Mouse (Mus musculus): ENCODE data around the gene Zfp385c. TPM values are rescaled to one million over a fixed set of nuclear protein-coding genes. Genes with fewer than 3 reads are reported as not detected.
A peak's percentile ranks its signal among the peaks of the same experiment; 100 is the strongest.
"Not testable (repeated sequence)": the region's sequence is repeated elsewhere in the genome, so short reads cannot be mapped to it uniquely, and the experiment has no call there.

Zfp385c gene
- polyA plus RNA-seq, 1 experiment from 2014 or later: 0.14 TPM

- no peak overlapping the region for H3K27ac ChIP-seq (ENCODE audit: low read depth, low read length)
- H3K9ac ChIP-seq (ENCODE audit: low read depth, low read length): no peak overlapping the region
- peak overlapping the region; percentile 20 for H3K4me3 ChIP-seq (ENCODE audit: low read depth, low read length)
- H3K9me3 ChIP-seq (replicated peaks; ENCODE audit: control insufficient read depth, low read length): no peaks in the 10 kb centered on the region
- H3K36me3 ChIP-seq (ENCODE audit: control insufficient read depth, insufficient read depth, low read length): no peaks in the 10 kb centered on the region
- 0 out of 2 replicates have a peak, but pooled peaks have one; percentile 10 for ATAC-seq (replicated peaks; ENCODE audit: insufficient number of reproducible peaks, low FRiP score, low TSS enrichment)
- peak overlapping the region; percentile 36 for H3K4me2 ChIP-seq
- H3K27me3 ChIP-seq (ENCODE audit: control insufficient read depth, insufficient read depth, low read length): peaks cover 25% of the 10 kb centered on the region
- H3K4me1 ChIP-seq (ENCODE audit: control insufficient read depth, insufficient read depth, low read length): 0 out of 2 replicates have a peak, but pooled peaks cover 3% of the 10 kb centered on the region
- 2% methylated on average over 22 of the region's 23 CpGs for WGBS (ENCODE audit: insufficient replicate concordance)
These were observed 19.1 kb downstream of the Zfp385c start for GRCm38 (mm10) chr11:100673169-100673568.

- 28% methylated on average over 2 of the region's 2 CpGs for WGBS (ENCODE audit: insufficient replicate concordance)
These were observed 20.3 kb downstream of the Zfp385c start for GRCm38 (mm10) chr11:100671956-100672355.

GRCm38 (mm10) chr11:100671049-100671448 lies 21.2 kb downstream of the Zfp385c start:
- no peak overlapping the region for H3K4me3 ChIP-seq (ENCODE audit: low read depth, low read length)
- H3K4me2 ChIP-seq: no peak overlapping the region
- no peaks in the 10 kb centered on the region for H3K36me3 ChIP-seq (ENCODE audit: control insufficient read depth, insufficient read depth, low read length)
- H3K27me3 ChIP-seq (ENCODE audit: control insufficient read depth, insufficient read depth, low read length): peaks cover 25% of the 10 kb centered on the region
- H3K9ac ChIP-seq (ENCODE audit: low read depth, low read length): no peak overlapping the region
- no peaks in the 10 kb centered on the region for H3K4me1 ChIP-seq (ENCODE audit: control insufficient read depth, insufficient read depth, low read length)
- WGBS (ENCODE audit: insufficient replicate concordance): 55% methylated on average over 1 of the region's 1 CpGs
- H3K9me3 ChIP-seq (replicated peaks; ENCODE audit: control insufficient read depth, low read length): no peaks in the 10 kb centered on the region
- H3K27ac ChIP-seq (ENCODE audit: low read depth, low read length): no peak overlapping the region
- ATAC-seq (replicated peaks; ENCODE audit: insufficient number of reproducible peaks, low FRiP score, low TSS enrichment): no peak

More at GRCm38 (mm10) chr11:100671956-100672355, 20.3 kb downstream of the Zfp385c start:
- Histone ChIP-seq H3K9ac (ENCODE audit: low read depth, low read length) (no peak overlapping the region), H3K36me3 (ENCODE audit: control insufficient read depth, insufficient read depth, low read length) (no peaks in the 10 kb centered on the region), H3K27me3 (ENCODE audit: control insufficient read depth, insufficient read depth, low read length) (peaks cover 25% of the 10 kb centered on the region), H3K4me3 (ENCODE audit: low read depth, low read length) (no peak overlapping the region), H3K27ac (ENCODE audit: low read depth, low read length) (no peak overlapping the region), H3K4me2 (no peak overlapping the region), H3K9me3 (replicated peaks; ENCODE audit: control insufficient read depth, low read length) (no peaks in the 10 kb centered on the region), H3K4me1 (ENCODE audit: control insufficient read depth, insufficient read depth, low read length) (no peaks in the 10 kb centered on the region)
- ATAC-seq (replicated peaks; ENCODE audit: insufficient number of reproducible peaks, low FRiP score, low TSS enrichment): no peak

GRCm38 (mm10) chr11:100659806-100660205 lies 32.4 kb downstream of the Zfp385c start:
- Histone ChIP-seq H3K9ac (ENCODE audit: low read depth, low read length) (no peak overlapping the region), H3K4me2 (no peak overlapping the region), H3K4me1 (ENCODE audit: control insufficient read depth, insufficient read depth, low read length) (peaks cover 10% of the 10 kb centered on the region), H3K27ac (ENCODE audit: low read depth, low read length) (no peak overlapping the region), H3K36me3 (ENCODE audit: control insufficient read depth, insufficient read depth, low read length) (no peaks in the 10 kb centered on the region), H3K27me3 (ENCODE audit: control insufficient read depth, insufficient read depth, low read length) (no peaks in the 10 kb centered on the region; the same call in 1 of the 2 replicates), H3K9me3 (replicated peaks; ENCODE audit: control insufficient read depth, low read length) (no peaks in the 10 kb centered on the region), H3K4me3 (ENCODE audit: low read depth, low read length) (no peak overlapping the region)
- ATAC-seq (replicated peaks; ENCODE audit: insufficient number of reproducible peaks, low FRiP score, low TSS enrichment): 0 out of 2 replicates have a peak, but pooled peaks have one; percentile 2
- WGBS (ENCODE audit: insufficient replicate concordance): 63% methylated on average over 10 of the region's 10 CpGs

- no peak for ATAC-seq (replicated peaks; ENCODE audit: insufficient number of reproducible peaks, low FRiP score, low TSS enrichment)
- no peak overlapping the region for H3K4me3 ChIP-seq (ENCODE audit: low read depth, low read length)
- 7% methylated on average over 6 of the region's 6 CpGs for WGBS (ENCODE audit: insufficient replicate concordance)
- H3K9me3 ChIP-seq (replicated peaks; ENCODE audit: control insufficient read depth, low read length): no peaks in the 10 kb centered on the region
- H3K36me3 ChIP-seq (ENCODE audit: control insufficient read depth, insufficient read depth, low read length): no peaks in the 10 kb centered on the region
- H3K4me1 ChIP-seq (ENCODE audit: control insufficient read depth, insufficient read depth, low read length): peaks cover 10% of the 10 kb centered on the region
- peak overlapping the region; percentile 34; the same call in 1 of the 2 replicates for H3K4me2 ChIP-seq
- H3K9ac ChIP-seq (ENCODE audit: low read depth, low read length): no peak overlapping the region
- no peak overlapping the region for H3K27ac ChIP-seq (ENCODE audit: low read depth, low read length)
- H3K27me3 ChIP-seq (ENCODE audit: control insufficient read depth, insufficient read depth, low read length): peaks cover 2% of the 10 kb centered on the region
These were observed 35.8 kb downstream of the Zfp385c start for GRCm38 (mm10) chr11:100656458-100656857.

- H3K4me2 ChIP-seq; ATAC-seq (replicated peaks; ENCODE audit: insufficient number of reproducible peaks, low FRiP score, low TSS enrichment); H3K4me3 ChIP-seq (ENCODE audit: low read depth, low read length); H3K9me3 ChIP-seq (replicated peaks; ENCODE audit: control insufficient read depth, low read length); H3K4me1 ChIP-seq (ENCODE audit: control insufficient read depth, insufficient read depth, low read length); H3K36me3 ChIP-seq (ENCODE audit: control insufficient read depth, insufficient read depth, low read length); H3K27ac ChIP-seq (ENCODE audit: low read depth, low read length); H3K9ac ChIP-seq (ENCODE audit: low read depth, low read length): not testable (repeated sequence)
- 52% methylated on average over 2 of the region's 3 CpGs for WGBS (ENCODE audit: insufficient replicate concordance)
- H3K27me3 ChIP-seq (ENCODE audit: control insufficient read depth, insufficient read depth, low read length): peaks cover 10% of the 10 kb centered on the region
These were observed 36.7 kb downstream of the Zfp385c start for GRCm38 (mm10) chr11:100655589-100655988.

- H3K36me3 ChIP-seq (ENCODE audit: control insufficient read depth, insufficient read depth, low read length): no peaks in the 10 kb centered on the region
- H3K9ac ChIP-seq (ENCODE audit: low read depth, low read length): no peak overlapping the region
- no peak overlapping the region for H3K4me3 ChIP-seq (ENCODE audit: low read depth, low read length)
- no peak overlapping the region for H3K4me2 ChIP-seq
- 12% methylated on average over 3 of the region's 3 CpGs for WGBS (ENCODE audit: insufficient replicate concordance)
- H3K9me3 ChIP-seq (replicated peaks; ENCODE audit: control insufficient read depth, low read length): no peaks in the 10 kb centered on the region
- peaks cover 32% of the 10 kb centered on the region for H3K27me3 ChIP-seq (ENCODE audit: control insufficient read depth, insufficient read depth, low read length)
- peaks cover 7% of the 10 kb centered on the region for H3K4me1 ChIP-seq (ENCODE audit: control insufficient read depth, insufficient read depth, low read length)
- no peak overlapping the region for H3K27ac ChIP-seq (ENCODE audit: low read depth, low read length)
- ATAC-seq (replicated peaks; ENCODE audit: insufficient number of reproducible peaks, low FRiP score, low TSS enrichment): no peak
These were observed 40.5 kb downstream of the Zfp385c start for GRCm38 (mm10) chr11:100651748-100652147.

GRCm38 (mm10) chr11:100651205-100651604 lies 41.0 kb downstream of the Zfp385c start:
- no peak for ATAC-seq (replicated peaks; ENCODE audit: insufficient number of reproducible peaks, low FRiP score, low TSS enrichment)
- no peak overlapping the region for H3K9ac ChIP-seq (ENCODE audit: low read depth, low read length)
- peaks cover 32% of the 10 kb centered on the region for H3K27me3 ChIP-seq (ENCODE audit: control insufficient read depth, insufficient read depth, low read length)
- H3K27ac ChIP-seq (ENCODE audit: low read depth, low read length): no peak overlapping the region
- no peaks in the 10 kb centered on the region for H3K36me3 ChIP-seq (ENCODE audit: control insufficient read depth, insufficient read depth, low read length)
- no peak overlapping the region for H3K4me3 ChIP-seq (ENCODE audit: low read depth, low read length)
- 14% methylated on average over 8 of the region's 8 CpGs for WGBS (ENCODE audit: insufficient replicate concordance)
- no peak overlapping the region for H3K4me2 ChIP-seq
- H3K9me3 ChIP-seq (replicated peaks; ENCODE audit: control insufficient read depth, low read length): no peaks in the 10 kb centered on the region
- H3K4me1 ChIP-seq (ENCODE audit: control insufficient read depth, insufficient read depth, low read length): peaks cover 3% of the 10 kb centered on the region

GRCm38 (mm10) chr11:100648405-100648804 lies 43.9 kb downstream of the Zfp385c start:
- ATAC-seq (replicated peaks; ENCODE audit: insufficient number of reproducible peaks, low FRiP score, low TSS enrichment): no peak
- Histone ChIP-seq H3K27me3 (ENCODE audit: control insufficient read depth, insufficient read depth, low read length) (peaks cover 35% of the 10 kb centered on the region), H3K4me3 (ENCODE audit: low read depth, low read length) (no peak overlapping the region), H3K36me3 (ENCODE audit: control insufficient read depth, insufficient read depth, low read length) (no peaks in the 10 kb centered on the region), H3K4me1 (ENCODE audit: control insufficient read depth, insufficient read depth, low read length) (no peaks in the 10 kb centered on the region), H3K27ac (ENCODE audit: low read depth, low read length) (no peak overlapping the region), H3K9ac (ENCODE audit: low read depth, low read length) (no peak overlapping the region), H3K4me2 (no peak overlapping the region), H3K9me3 (replicated peaks; ENCODE audit: control insufficient read depth, low read length) (no peaks in the 10 kb centered on the region)
- WGBS (ENCODE audit: insufficient replicate concordance): 81% methylated on average over 8 of the region's 8 CpGs

All from heart, embryonic 11.5 days (tissue).